Mouse (Mus musculus) intestine, postnatal 0 days (tissue): Measurements from ENCODE around the gene Ggta1. TPM values are rescaled to one million over a fixed set of nuclear protein-coding genes. Genes with fewer than 3 reads are reported as not detected.

Experiments used
- ATAC-seq: fragments of 200-750 bp; cut with Nextera tagmentation; 2 replicates; pipeline ENCODE4 v1.8.0; 2017; ENCODE audit warnings: mild to moderate bottlenecking, moderate TSS enrichment, moderate library complexity
- H3K27ac ChIP-seq: fragments of 300-500 bp; sonication (generic); 2 replicates; pipeline ENCODE4 v1.5.1; 2014; ENCODE audit warnings: mild to moderate bottlenecking, low read depth, low read length, moderate library complexity
- H3K27me3 ChIP-seq: fragments of 300-500 bp; sonication (generic); replicated peaks from 2 replicates; pipeline ENCODE4 v1.6.1; 2014; ENCODE audit warnings: low read length, mixed read lengths; ENCODE audit not compliant: control insufficient read depth, insufficient read depth
- H3K36me3 ChIP-seq: fragments of 300-500 bp; sonication (generic); 2 replicates; pipeline ENCODE4 v1.6.1; 2014; ENCODE audit warnings: mild to moderate bottlenecking, moderate library complexity; ENCODE audit not compliant: control insufficient read depth, insufficient read depth
- H3K4me1 ChIP-seq: fragments of 300-500 bp; sonication (generic); replicated peaks from 2 replicates; pipeline ENCODE4 v1.6.1; 2014; ENCODE audit warnings: antibody characterized with exemption, low read length, mixed read lengths; ENCODE audit not compliant: control insufficient read depth, insufficient read depth
- H3K4me2 ChIP-seq: fragments of 300-500 bp; sonication (generic); replicated peaks from 2 replicates; pipeline ENCODE4 v1.6.1; 2014; ENCODE audit warnings: low read depth, mild to moderate bottlenecking, moderate library complexity
- H3K4me3 ChIP-seq: fragments of 300-500 bp; sonication (generic); 2 replicates; pipeline ENCODE4 v1.5.1; 2014; ENCODE audit warnings: low read depth, low read length
- H3K9ac ChIP-seq: fragments of 300-500 bp; sonication (generic); 2 replicates; pipeline ENCODE4 v1.6.1; 2014; ENCODE audit warnings: mild to moderate bottlenecking, low read depth, low read length
- H3K9me3 ChIP-seq: fragments of 300-500 bp; sonication (generic); 2 replicates; pipeline ENCODE4 v1.6.1; 2016; ENCODE audit warnings: mixed run types; ENCODE audit not compliant: control insufficient read depth
- CTCF ChIP-seq: sonication (generic); IDR thresholded peaks from 2 replicates; pipeline ENCODE4 v1.5.1; 2016; ENCODE audit warnings: low read depth, mild to moderate bottlenecking, control low read depth, antibody characterized with exemption, moderate library complexity
- WGBS: fragments of 180-500 bp; shearing (Covaris S2); extraction: QIAGEN DNeasy Blood & Tissue Kit; methylation state at CpG from one replicate; pipeline ENCODE4 v1.1.7; 2014; 5-methylcytosine and 5-hydroxymethylcytosine counted together
- polyA plus RNA-seq: library from polyadenylated mRNA; unstranded; fragments of >200 nt; fragmentation: Nextera tagmentation; extraction: Ambion mirVana; gene quantifications from 2 replicates; pipeline ENCODE4 v1.2.1, GENCODE M21; 2015

The Ggta1 gene
- polyA plus RNA-seq, 1 experiment from 2014 or later, result 7.0 TPM

GRCm38 (mm10) chr2:35437796-35438195 is 25.2 kb downstream of the Ggta1 start:
- WGBS, result 88% methylated on average over 2 of the region's 2 CpGs

GRCm38 (mm10) chr2:35434576-35435123 is 28.4 kb downstream of the Ggta1 start:
- no peaks in the 10 kb centered on the region for H3K4me1 ChIP-seq
- 75% methylated on average over 6 of the region's 6 CpGs for WGBS
- no peak overlapping the region for H3K9ac ChIP-seq
- no peaks in the 10 kb centered on the region for H3K9me3 ChIP-seq
- H3K36me3 ChIP-seq, result no peaks in the 10 kb centered on the region
- H3K27me3 ChIP-seq, result no peaks in the 10 kb centered on the region
- H3K4me2 ChIP-seq, result no peak overlapping the region
- no peak for TF ChIP-seq CTCF
- H3K27ac ChIP-seq, result no peak overlapping the region
- no peak overlapping the region for H3K4me3 ChIP-seq
- ATAC-seq, result no peak

More at GRCm38 (mm10) chr2:35437796-35438195, 25.2 kb downstream of the Ggta1 start:
- Histone ChIP-seq H3K27ac (no peak overlapping the region), H3K36me3 (no peaks in the 10 kb centered on the region), H3K27me3 (no peaks in the 10 kb centered on the region), H3K9ac (no peak overlapping the region), H3K4me3 (no peak overlapping the region), H3K9me3 (no peaks in the 10 kb centered on the region), H3K4me1 (no peaks in the 10 kb centered on the region), H3K4me2 (no peak overlapping the region)
- ATAC-seq, result no peak
- no peak for TF ChIP-seq CTCF

GRCm38 (mm10) chr2:35433428-35433827 is 29.6 kb downstream of the Ggta1 start:
- TF ChIP-seq CTCF, result no peak
- H3K4me3 ChIP-seq, result no peak overlapping the region

GRCm38 (mm10) chr2:35432472-35432871 is 30.6 kb downstream of the Ggta1 start:
- 21% methylated on average over 7 of the region's 7 CpGs for WGBS
- Histone ChIP-seq H3K27ac (peak overlapping the region; percentile 21; the same call in 1 of the 2 replicates), H3K4me2 (peak overlapping the region; percentile 38), H3K4me3 (0 out of 2 replicates have a peak overlapping the region, but pooled peaks have one; percentile 23), H3K9me3 (no peaks in the 10 kb centered on the region), H3K4me1 (no peaks in the 10 kb centered on the region), H3K27me3 (no peaks in the 10 kb centered on the region), H3K36me3 (no peaks in the 10 kb centered on the region), H3K9ac (no peak overlapping the region)
- no peak for ATAC-seq
- no peak for TF ChIP-seq CTCF

More at GRCm38 (mm10) chr2:35433428-35433827, 29.6 kb downstream of the Ggta1 start:
- Histone ChIP-seq H3K36me3 (no peaks in the 10 kb centered on the region), H3K4me2 (no peak overlapping the region), H3K9me3 (no peaks in the 10 kb centered on the region), H3K27ac (no peak overlapping the region), H3K27me3 (no peaks in the 10 kb centered on the region), H3K4me1 (no peaks in the 10 kb centered on the region), H3K9ac (no peak overlapping the region)
- no peak for ATAC-seq
- WGBS, result 54% methylated on average over 4 of the region's 4 CpGs

GRCm38 (mm10) chr2:35432011-35432410 is 31.0 kb downstream of the Ggta1 start:
- H3K4me3 ChIP-seq, result peak overlapping the region; percentile 23; the same call in 1 of the 2 replicates

GRCm38 (mm10) chr2:35430806-35431205 is 32.2 kb downstream of the Ggta1 start:
- 83% methylated on average over 8 of the region's 8 CpGs for WGBS
- TF ChIP-seq CTCF, result no peak

More at GRCm38 (mm10) chr2:35432011-35432410, 31.0 kb downstream of the Ggta1 start:
- 16% methylated on average over 7 of the region's 7 CpGs for WGBS
- no peak for TF ChIP-seq CTCF
- no peaks in the 10 kb centered on the region for H3K27me3 ChIP-seq
- H3K9ac ChIP-seq, result no peak overlapping the region
- H3K9me3 ChIP-seq, result no peaks in the 10 kb centered on the region
- peak overlapping the region; percentile 21; the same call in 1 of the 2 replicates for H3K27ac ChIP-seq
- H3K36me3 ChIP-seq, result no peaks in the 10 kb centered on the region
- H3K4me1 ChIP-seq, result no peaks in the 10 kb centered on the region
- ATAC-seq, result no peak
- peak overlapping the region; percentile 38 for H3K4me2 ChIP-seq

More at GRCm38 (mm10) chr2:35430806-35431205, 32.2 kb downstream of the Ggta1 start:
- no peak overlapping the region; the same call in 1 of the 2 replicates for H3K9ac ChIP-seq
- no peak for ATAC-seq
- no peak overlapping the region for H3K4me3 ChIP-seq
- no peaks in the 10 kb centered on the region for H3K36me3 ChIP-seq
- no peaks in the 10 kb centered on the region for H3K9me3 ChIP-seq
- H3K27me3 ChIP-seq, result no peaks in the 10 kb centered on the region
- no peak overlapping the region for H3K27ac ChIP-seq
- no peak overlapping the region for H3K4me2 ChIP-seq
- H3K4me1 ChIP-seq, result no peaks in the 10 kb centered on the region
